Mouse (Mus musculus): Measurements from ENCODE around the gene Phlpp2.

GRCm38 (mm10) chr8:109982386-109983105 is 114.2 kb downstream of the Phlpp2 start:
- TF ChIP-seq CTCF (IDR thresholded peaks at IDR 0.05; ENCODE audit: borderline replicate concordance, insufficient read depth, low read length) (no peak), POLR2A (IDR thresholded peaks at IDR 0.05; ENCODE audit: low read depth, low read length) (no peak)
